Mouse (Mus musculus): ENCODE data around the gene Msx1. TPM values are rescaled to one million over a fixed set of nuclear protein-coding genes. Genes with fewer than 3 reads are reported as not detected.

Gene Msx1
- total RNA-seq, 2 experiments from 2014 or later = not detected

- ATAC-seq (replicated peaks; ENCODE audit: poor library complexity) = no peak
These were observed 27.1 kb downstream of the Msx1 start for GRCm38 (mm10) chr5:37797251-37797650.

- ATAC-seq (replicated peaks; ENCODE audit: poor library complexity) = no peak
These were observed 27.6 kb downstream of the Msx1 start for GRCm38 (mm10) chr5:37796751-37797150.

GRCm38 (mm10) chr5:37795691-37796090, 28.7 kb downstream of the Msx1 start:
- no peak for ATAC-seq (replicated peaks; ENCODE audit: poor library complexity)

GRCm38 (mm10) chr5:37792154-37792553, 32.2 kb downstream of the Msx1 start:
- ATAC-seq (replicated peaks; ENCODE audit: poor library complexity) = no peak

GRCm38 (mm10) chr5:37784847-37785391, 39.5 kb downstream of the Msx1 start:
- no peak for ATAC-seq (replicated peaks; ENCODE audit: poor library complexity)

- no peak for ATAC-seq (replicated peaks; ENCODE audit: poor library complexity)
These were observed 41.1 kb downstream of the Msx1 start for GRCm38 (mm10) chr5:37783306-37783705.

GRCm38 (mm10) chr5:37775681-37776080, 48.7 kb downstream of the Msx1 start:
- ATAC-seq (replicated peaks; ENCODE audit: poor library complexity) = no peak

GRCm38 (mm10) chr5:37774011-37774410, 50.4 kb downstream of the Msx1 start:
- no peak for ATAC-seq (replicated peaks; ENCODE audit: poor library complexity)

- ATAC-seq (replicated peaks; ENCODE audit: poor library complexity) = no peak
These were observed 53.5 kb downstream of the Msx1 start for GRCm38 (mm10) chr5:37770870-37771269.

Other genes with a start within 250 kb of the Msx1 start
- not detected in 2 replicates for gene Stk32b, start 107.4 kb downstream of the Msx1 start, total RNA-seq (2015)
- gene Stk32b, start 107.4 kb downstream of the Msx1 start, total RNA-seq (2017) = not detected in 2 replicates
- gene Cytl1, start 89.1 kb downstream of the Msx1 start, total RNA-seq (2015) = not detected in 2 replicates
- gene Cytl1, start 89.1 kb downstream of the Msx1 start, total RNA-seq (2017) = not detected in 2 replicates
- gene Stx18, start 214.2 kb upstream of the Msx1 start, total RNA-seq (2015) = 28.5 and 36.1 TPM in 2 replicates
- gene Stx18, start 214.2 kb upstream of the Msx1 start, total RNA-seq (2017) = 50.8 and 62.0 TPM in 2 replicates